Mouse (Mus musculus): ENCODE results near the gene Rnf183. TPM values are rescaled to one million over a fixed set of nuclear protein-coding genes. Genes with fewer than 3 reads are reported as not detected.
"Not testable (repeated sequence)": the region's sequence is repeated elsewhere in the genome, so short reads cannot be mapped to it uniquely, and the experiment has no call there.

Rnf183 gene
- not detected for total RNA-seq (2021)

DNA sequence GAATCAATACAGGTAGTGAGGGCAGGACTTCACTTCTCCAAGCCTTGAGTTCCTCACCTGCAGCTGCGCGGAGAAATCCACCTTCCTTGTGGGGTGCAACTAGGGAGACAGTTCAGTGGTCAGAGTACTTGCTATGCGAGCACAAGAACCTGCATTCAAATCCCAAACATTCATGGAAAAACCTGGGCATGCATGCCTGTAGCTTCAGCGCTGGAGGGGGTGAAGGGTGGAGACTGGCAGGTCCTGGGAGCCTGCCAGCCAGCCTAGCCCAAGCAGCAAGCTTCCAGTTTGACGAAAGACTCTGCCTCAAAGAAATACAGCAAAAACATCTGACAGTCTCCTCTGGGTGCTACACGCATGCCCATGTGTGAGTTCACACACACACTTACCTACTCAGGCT lies at the start of gene Rnf183:
Gene Rnf183 (minus strand): TSS at position 172 of the 400 bp plus-strand sequence.
- DNase-seq (ENCODE audit: low spot score in 2 of 2), result no peak
- intact Hi-C loops (cut with DNase I), result no loop called here

DNA sequence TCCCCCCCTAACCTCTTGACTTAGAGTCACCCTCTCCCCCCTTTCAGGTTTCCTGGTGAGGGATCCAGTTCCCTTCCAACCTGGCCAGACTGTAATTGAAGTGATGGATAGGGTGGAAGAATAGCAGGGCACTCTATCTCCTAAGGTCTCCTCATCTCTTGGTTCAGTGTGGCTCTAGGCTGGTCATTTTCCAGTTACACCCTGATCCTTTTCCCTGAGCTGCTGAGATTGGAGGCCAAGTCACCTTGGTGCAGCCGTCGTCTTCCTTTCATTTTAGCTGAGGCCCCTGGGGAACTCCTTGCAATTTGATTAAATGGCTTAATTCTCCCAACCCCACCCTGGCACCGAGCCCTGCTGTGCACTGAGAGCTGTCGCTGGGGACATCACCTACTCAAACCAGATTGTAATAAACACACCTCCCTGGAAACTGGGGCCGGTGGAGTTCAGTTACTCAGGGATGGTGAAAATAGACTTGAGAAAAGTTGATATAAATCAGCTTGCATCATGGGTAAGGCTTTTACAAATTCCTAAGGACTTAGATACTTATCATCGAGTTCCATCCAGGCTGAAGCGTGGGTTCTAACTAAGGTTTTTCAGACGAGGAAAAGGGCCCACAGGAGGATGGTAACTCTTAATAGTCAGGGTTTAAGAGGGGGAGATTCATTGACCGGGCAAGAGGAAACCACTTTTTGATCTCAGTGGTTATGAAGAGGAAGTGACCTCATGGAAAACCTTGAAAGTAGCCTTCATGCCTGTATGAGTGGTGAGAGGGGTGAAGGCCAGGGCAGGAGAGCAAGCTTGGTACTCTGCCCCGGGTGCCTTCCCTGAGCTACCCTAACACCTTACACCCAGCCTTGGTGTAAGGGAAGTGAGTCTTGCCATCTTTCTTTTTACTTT lies 45.9 kb upstream of the Rnf183 start:
- DNase-seq (ENCODE audit: low spot score in 2 of 2), result no peak
- intact Hi-C loops (cut with DNase I), result no loop called here

DNA sequence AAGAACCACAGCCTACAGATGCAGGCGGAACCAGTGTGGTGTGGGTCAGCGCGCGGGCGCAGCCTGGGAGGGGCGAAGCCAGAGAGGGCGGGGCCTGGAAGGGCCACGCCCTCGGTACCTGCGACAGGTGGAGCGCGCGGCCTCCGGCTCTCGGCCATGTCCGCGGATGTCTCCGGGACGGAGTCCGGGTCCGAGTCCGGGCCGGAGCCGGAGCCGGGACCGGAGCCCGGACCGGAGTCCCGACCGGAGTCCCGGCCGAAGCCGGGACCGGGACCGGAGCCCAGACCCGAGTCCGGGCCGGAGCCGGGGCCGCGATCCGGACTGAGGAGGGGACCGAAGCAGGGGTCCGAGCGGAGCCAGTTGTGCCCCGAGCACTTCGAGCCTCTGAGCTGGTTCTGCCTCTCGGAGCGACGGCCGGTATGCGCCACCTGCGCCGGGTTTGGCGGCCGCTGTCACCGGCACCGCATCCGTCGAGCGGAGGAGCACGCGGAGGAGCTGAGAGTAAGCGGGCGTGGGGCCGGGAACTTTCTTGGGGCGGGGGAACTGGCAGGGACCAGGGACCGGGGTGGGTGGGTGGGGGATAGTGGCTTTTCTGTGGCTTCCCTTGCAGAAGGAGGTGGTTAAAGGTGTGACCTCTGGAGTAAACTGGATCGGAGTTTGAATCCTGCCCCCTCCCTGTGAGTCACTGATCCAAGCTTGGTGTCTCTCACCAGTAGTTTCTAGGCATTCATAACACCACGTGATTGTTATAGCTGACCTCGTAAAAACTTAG lies 45.1 kb upstream of the Rnf183 start, which contains the start of gene Bspry:
Gene Bspry (plus strand): TSS at position 117 of the 772 bp plus-strand sequence.
- intact Hi-C loops (cut with DNase I), result no loop called here
- DNase-seq (ENCODE audit: low spot score in 2 of 2), result no peak

DNA sequence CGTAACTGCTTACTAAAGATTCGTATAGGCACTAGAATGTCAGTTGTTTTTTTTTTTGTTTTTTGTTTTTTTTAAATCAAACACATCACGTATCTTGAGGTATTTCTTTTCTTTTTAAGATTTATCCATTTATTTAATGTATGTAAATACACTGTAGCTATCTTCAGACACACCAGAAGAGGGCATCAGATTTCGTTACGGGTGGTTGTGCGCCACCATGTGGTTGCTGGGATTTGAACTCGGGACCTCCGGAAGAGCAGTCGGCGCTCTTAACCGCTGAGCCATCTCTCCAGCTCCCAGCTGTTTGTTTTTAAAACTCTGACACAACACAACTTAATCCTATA lies 44.5 kb upstream of the Rnf183 start:
- DNase-seq (ENCODE audit: low spot score in 2 of 2); intact Hi-C loops (cut with DNase I): not testable (repeated sequence)

DNA sequence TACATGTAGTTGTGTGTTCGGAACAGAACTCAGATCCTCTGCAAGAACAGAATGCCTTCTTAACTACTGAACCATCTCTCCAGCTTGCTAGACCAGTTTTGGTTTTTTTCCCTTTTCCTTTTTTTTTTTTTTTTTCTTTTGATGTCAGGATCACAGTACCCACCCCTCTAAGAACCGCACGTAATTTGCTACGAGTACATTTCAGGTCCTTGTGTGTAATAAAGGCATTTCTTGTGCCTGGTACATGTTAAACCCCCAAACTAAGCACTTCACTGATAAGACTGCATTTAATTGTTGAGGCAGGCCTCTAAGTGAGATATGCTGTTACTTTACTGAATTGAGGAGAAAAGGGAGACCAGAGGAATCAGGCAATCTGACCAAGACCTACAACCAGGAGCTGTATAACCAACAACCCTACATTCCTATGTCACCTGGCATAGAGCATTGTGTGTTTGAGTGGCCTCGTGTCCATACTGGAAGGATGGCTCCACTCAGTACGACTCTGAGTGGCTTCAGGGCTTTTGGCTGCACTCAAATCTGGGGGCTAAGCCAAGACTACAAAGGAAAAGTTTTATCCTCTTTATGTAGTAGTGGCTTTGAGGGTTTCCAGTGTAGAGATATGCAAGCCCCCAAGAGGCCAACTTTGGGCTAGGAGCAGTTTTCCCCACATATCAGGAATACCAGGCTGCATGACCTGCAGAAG lies 42.6 kb upstream of the Rnf183 start:
- no peak for DNase-seq (ENCODE audit: low spot score in 2 of 2)
- intact Hi-C loops (cut with DNase I), result no loop called here

DNA sequence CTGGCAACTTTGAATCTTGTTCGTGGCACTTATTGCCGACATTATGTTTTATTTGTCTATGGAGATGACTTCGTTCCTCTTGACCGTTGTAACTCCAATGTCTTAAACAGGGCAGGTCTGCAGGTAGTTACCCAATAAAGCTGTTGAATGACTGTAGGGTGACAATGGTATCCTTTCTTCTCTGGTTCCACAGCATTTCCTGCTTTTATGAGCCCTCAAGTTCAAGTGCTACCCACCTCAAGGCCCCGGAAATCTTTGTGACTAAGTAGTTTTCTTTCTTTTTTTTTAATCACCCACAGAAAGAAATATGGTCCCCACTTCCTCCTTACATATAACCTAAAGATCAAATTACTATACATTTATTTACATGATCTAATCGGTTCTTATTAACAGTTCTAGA lies 40.7 kb upstream of the Rnf183 start:
- DNase-seq (ENCODE audit: low spot score in 2 of 2), result no peak
- intact Hi-C loops (cut with DNase I), result no loop called here

DNA sequence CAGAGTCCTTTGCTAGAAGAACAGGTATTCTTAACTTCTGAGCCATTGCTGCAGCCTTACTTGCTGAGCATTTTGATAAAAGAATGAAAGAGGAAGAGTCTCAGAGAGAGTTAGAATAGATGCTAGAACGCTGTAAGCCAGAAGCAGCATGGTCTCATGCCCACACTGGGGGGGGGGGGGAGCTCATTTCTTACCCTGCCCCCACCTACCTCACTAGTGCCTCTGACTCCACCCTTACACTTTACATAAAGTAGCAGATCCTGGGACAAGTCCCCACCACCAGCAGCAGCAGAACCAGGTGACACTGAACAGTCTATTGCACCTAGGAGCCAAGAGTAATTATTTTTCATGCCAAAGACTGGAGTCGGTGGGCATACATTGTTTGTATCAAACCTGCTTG lies 40.1 kb upstream of the Rnf183 start:
- intact Hi-C loops (cut with DNase I), result no loop called here
- DNase-seq (ENCODE audit: low spot score in 2 of 2), result no peak

DNA sequence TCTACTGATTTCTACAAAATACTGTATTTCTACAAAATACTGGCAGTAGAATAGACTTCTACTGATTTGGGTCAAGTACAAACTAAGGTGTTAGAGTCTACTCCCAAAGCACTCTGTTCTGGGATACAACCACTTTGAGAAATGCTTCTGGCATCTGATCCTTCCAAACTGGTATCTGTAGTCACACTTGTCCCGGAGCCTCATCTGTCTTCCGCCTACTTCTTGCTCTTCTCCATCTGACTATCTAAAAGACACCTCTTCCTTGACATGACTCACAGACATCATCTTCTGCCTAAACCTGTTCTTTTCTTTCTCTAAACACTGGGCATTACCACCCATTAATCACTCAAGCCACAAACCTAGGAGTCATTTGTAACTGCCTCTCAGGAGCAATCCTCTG lies 37.0 kb upstream of the Rnf183 start:
- intact Hi-C loops (cut with DNase I), result no loop called here
- peak; percentile 10 to 86 for DNase-seq (ENCODE audit: low spot score in 2 of 2)

DNA sequence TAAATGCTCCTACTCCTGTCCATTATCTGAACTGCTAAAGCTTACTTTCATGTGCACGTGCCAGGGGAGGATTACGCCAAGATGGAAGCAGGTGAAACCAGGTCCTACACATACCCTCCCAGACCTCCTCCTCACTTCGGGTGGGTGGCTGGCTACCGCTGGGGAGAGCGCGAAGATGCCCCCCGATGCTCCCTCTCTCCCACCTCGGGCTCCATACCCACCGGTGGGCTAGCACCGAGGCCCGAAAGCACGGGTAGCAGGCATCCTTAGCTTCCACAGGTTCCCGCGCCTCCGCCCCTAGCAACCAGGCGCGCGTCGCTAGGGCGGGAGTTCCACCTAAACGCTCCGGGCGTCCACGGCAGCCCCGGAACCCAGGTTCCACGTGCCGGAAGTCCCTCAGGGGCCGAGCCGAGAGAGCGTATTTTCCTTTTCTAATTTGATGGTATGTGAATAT lies 35.6 kb upstream of the Rnf183 start, which contains the start of gene Wdr31:
Gene Wdr31 (minus strand): TSS at position 299 of the 454 bp plus-strand sequence.
- intact Hi-C loops (cut with DNase I), result loop anchor here (2.0 kb wide), 1 partner anchor 32 kb away; the partner anchor contains the start of gene Hdhd3
- DNase-seq (ENCODE audit: low spot score in 2 of 2), result peak; percentile 84 to 86

DNA sequence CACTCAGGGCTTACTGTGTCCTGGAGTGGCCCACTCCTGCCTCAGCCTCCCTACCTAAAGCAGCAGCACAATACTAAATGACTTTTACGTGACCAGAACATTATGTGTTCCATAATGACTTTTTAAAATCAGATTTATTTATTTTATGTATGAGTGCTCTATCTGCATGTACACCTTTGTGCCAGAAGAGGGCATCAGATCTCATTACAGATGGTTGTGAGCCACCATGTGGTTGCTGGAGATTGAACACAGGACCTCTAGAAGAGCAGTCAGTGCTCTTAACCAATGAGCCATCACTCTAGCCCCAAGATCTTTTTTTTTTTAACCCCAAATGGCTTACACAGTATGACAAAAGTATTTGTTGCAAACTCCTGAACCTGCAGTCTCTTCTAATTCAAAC lies 33.1 kb upstream of the Rnf183 start:
- intact Hi-C loops (cut with DNase I), result no loop called here

DNA sequence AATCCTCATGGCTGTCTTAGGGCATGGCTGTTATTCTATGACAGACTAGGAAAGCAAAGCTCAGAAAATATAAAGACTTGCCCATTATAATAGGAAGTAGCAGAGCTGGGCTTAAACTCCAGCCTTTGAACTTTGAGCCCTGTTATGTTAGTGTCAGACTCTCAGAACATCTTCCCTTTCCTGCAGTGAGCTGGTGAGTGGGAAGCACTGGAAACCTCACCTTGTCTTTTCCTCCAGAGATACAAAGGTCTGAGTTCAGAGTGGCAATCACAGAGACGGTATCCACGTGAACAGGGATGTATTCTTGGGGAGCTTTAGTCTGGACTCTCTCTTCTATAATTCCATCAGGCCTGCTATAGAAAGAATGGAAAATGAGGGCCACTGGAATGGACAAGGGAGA lies 28.1 kb upstream of the Rnf183 start:
- DNase-seq (ENCODE audit: low spot score in 2 of 2), result no peak
- intact Hi-C loops (cut with DNase I), result no loop called here

More for the DNA sequence above, 33.1 kb upstream of the Rnf183 start:
- no peak for DNase-seq (ENCODE audit: low spot score in 2 of 2)

DNA sequence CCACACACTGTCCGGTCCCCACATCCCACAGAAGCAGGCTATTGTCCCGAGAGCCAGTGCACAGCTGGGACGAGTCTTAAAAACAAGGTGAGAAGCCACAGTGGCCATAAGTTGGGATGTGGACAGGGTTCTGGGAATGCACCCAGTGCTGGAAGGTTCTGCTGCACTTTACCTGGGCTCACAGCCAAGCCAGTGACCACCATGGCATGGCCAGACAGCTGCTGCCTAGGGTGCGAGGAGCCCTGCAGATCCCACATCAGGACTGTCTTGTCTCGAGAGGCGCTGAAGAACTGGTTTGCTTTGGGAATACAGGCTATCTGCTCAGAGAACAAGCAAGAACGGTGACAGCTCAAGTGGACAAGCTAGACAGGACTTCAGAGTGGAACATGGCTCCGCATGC lies 25.3 kb upstream of the Rnf183 start:
- intact Hi-C loops (cut with DNase I), result no loop called here
- no peak for DNase-seq (ENCODE audit: low spot score in 2 of 2)

DNA sequence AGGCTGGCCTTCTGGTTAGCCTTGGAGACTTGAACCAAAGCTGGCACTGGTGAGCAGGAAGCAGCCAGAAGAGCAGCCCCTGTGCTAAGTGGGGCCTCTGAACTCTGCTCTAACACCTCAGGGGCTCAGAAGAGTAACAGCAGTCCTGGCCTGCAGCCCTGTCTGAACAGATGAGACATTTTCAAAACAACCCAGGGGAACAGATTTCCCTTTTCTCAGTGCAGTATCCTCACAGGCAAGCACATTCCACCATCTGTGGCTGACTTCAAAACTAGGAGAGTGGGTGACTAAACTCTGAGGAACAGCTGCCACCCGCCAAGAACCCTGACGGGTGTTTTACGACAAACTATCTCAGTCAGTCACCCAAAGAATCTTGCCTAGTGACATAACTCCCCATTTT lies 24.0 kb upstream of the Rnf183 start:
- intact Hi-C loops (cut with DNase I), result loop anchor here (10.0 kb wide), 1 partner anchor 306 kb away; no protein-coding TSS in a partner anchor

DNA sequence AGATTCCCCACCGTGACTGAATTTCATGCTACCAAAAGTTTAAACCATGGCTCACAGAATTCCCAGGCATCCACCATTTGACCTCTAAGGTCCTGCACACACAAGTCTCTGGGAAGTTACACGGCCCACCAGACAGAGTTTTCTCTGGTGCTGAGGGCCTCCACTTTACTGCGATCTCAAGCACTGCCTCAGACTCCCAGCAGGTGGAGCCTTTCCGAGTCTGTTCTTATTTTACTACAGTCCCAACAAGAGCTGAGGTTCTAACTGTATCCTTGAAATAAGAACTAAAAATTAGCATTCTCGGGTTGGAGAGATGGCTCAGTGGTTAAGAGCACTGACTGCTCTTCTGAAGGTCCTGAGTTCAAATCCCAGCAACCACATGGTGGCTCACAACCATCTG lies 19.9 kb upstream of the Rnf183 start:
- intact Hi-C loops (cut with DNase I), result loop anchor here (10.0 kb wide), 1 partner anchor 310 kb away; no protein-coding TSS in a partner anchor
- DNase-seq (ENCODE audit: low spot score in 2 of 2), result peak; percentile 28 to 54

More for the DNA sequence above, 24.0 kb upstream of the Rnf183 start:
- peak; percentile 43 to 89 for DNase-seq (ENCODE audit: low spot score in 2 of 2)

DNA sequence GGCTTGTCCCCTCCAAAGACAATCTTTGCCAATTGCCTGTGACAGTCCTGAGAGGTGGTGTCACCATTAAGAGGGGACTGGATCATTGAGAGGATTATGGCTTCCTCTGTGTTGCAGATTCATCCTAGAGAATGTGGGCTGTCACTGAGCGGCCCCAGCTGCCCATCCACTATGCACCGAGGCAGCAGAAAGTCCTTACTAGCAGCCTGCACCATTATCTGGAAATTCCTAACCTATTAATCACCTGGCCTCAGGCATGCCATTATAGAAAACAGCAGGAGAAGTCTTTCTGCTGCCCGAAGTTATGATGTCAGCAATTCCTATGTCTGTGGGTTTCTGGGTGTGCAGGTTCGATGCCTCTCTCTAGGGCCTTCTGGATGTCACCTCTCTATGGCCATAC lies 5.9 kb upstream of the Rnf183 start:
- intact Hi-C loops (cut with DNase I), result no loop called here
- DNase-seq (ENCODE audit: low spot score in 2 of 2), result no peak

DNA sequence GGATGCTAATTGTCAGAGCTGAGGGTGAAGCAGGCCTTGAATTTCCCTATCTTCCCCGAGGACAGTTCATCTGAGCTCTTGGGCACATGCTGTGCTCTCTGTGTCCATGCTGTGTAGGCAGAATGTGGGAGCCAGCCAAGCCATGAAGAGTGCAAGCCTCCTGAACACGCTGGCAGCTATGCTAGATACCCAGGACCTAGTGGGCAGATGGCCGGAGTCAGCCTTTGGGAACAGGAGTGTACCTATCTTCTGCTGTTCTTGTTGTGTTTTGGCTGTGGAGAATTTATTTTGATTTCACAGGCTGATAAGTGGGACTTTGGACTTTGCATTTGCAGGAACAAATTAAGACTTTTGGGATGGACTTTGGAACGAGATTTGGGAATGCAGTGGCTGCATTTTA lies 5.5 kb upstream of the Rnf183 start:
- intact Hi-C loops (cut with DNase I), result no loop called here
- no peak for DNase-seq (ENCODE audit: low spot score in 2 of 2)

DNA sequence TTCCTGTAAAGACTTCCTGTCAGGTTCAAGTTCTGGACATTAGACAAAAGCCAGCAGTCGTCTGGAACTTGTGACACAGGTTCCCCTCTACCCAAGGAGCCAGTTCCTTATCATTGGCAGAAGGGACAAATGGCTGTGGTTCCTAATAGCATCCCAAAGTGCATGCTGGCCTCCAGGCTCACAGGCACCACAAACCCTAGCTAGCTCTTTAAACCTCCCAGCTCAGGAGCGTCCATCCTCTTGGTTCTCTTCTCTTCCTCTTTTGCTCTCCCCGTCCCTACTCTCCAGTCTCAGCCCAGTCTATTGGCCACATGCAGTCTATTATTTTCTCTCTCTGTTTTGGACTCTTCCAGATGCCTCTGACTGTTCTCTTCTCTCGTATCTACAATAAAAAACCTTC lies 4.7 kb upstream of the Rnf183 start:
- intact Hi-C loops (cut with DNase I), result no loop called here
- DNase-seq (ENCODE audit: low spot score in 2 of 2), result no peak

DNA sequence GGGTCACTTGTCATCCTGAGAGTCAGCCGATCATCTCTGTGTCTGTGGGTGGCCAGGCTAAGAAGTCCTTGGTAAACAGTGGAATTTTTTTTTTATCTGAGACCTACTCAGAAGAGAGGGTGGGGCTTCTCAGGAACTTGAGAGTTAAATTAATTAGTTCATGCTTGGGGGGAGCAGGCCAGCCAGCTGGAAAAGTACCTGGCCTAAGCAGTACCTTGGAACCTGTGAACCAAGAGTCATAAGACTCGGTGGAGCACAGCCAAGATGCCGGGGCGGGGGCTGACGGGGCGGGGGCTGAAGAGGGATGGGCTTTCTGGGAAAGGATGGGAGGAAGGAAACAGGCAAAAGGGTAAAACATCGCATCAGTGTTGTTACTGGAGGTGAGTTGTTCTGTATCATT lies 2.8 kb upstream of the Rnf183 start:
- intact Hi-C loops (cut with DNase I), result no loop called here
- DNase-seq (ENCODE audit: low spot score in 2 of 2), result no peak

DNA sequence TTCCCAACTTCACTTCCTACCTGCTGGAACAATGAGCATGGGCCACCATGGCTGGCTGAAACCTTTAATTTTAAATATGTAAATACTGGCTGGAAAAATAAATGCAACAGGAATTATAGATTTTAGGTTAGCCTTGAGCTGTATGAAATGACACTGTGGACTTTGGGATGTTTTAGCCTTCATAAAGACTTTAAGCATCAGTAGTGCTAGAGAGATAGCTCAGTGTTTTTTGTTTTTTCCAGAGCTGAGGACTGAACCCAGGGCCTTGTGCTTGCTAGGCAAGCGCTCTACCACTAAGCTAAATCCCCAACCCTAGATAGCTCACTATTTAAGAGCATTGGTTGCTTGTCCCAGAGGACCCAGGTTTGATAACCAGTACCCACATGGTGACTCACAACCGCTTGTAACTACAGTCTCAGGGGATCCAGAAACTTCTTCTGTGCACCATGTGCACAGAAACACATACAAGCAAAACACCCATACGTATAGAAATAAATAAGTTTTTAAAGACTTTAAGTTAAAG lies 2.3 kb upstream of the Rnf183 start:
- DNase-seq (ENCODE audit: low spot score in 2 of 2), result no peak
- intact Hi-C loops (cut with DNase I), result no loop called here
